Mouse (Mus musculus) limb, embryonic 14.5 days (tissue): ENCODE data around the gene Olfr1277. TPM values are rescaled to one million over a fixed set of nuclear protein-coding genes. Genes with fewer than 3 reads are reported as not detected.

ENCODE experiments used
- ATAC-seq: fragments of 200-750 bp; cut with Nextera tagmentation; 2 replicates; pipeline ENCODE4 v1.8.0; 2017; ENCODE audit warnings: low read depth, moderate number of reproducible peaks, moderate TSS enrichment; ENCODE audit not compliant: low FRiP score
- DNase-seq: peaks from one replicate; pipeline ENCODE4 v3.0.0-alpha.2; 2015; ENCODE audit warnings: low spot score
- H3K27ac ChIP-seq: fragments of 300-500 bp; sonication (generic); replicated peaks from 2 replicates; pipeline ENCODE4 v1.5.1; 2014; ENCODE audit warnings: low read depth, mild to moderate bottlenecking, low read length, moderate library complexity, mixed read lengths
- H3K27me3 ChIP-seq: fragments of 300-500 bp; sonication (generic); 2 replicates; pipeline ENCODE4 v1.6.1; 2014; ENCODE audit warnings: low read length, mixed read lengths; ENCODE audit not compliant: control insufficient read depth, insufficient read depth
- H3K36me3 ChIP-seq: fragments of 300-500 bp; sonication (generic); 2 replicates; pipeline ENCODE4 v1.6.1; 2014; ENCODE audit warnings: mild to moderate bottlenecking, low read length, moderate library complexity, mixed read lengths; ENCODE audit not compliant: control insufficient read depth, insufficient read depth
- H3K4me1 ChIP-seq: fragments of 300-500 bp; sonication (generic); 2 replicates; pipeline ENCODE4 v1.6.1; 2014; ENCODE audit warnings: antibody characterized with exemption, low read length, mixed read lengths; ENCODE audit not compliant: control insufficient read depth, insufficient read depth
- H3K4me2 ChIP-seq: fragments of 300-500 bp; sonication (generic); replicated peaks from 2 replicates; pipeline ENCODE4 v1.6.1; 2014; ENCODE audit warnings: low read depth, mild to moderate bottlenecking, low read length, moderate library complexity; ENCODE audit not compliant: severe bottlenecking
- H3K4me3 ChIP-seq: fragments of 300-500 bp; sonication (generic); replicated peaks from 2 replicates; pipeline ENCODE4 v1.5.1; 2014; ENCODE audit warnings: low read length
- H3K9ac ChIP-seq: fragments of 300-500 bp; sonication (generic); 2 replicates; pipeline ENCODE4 v1.6.1; 2014; ENCODE audit warnings: mild to moderate bottlenecking, low read depth, low read length, moderate library complexity; ENCODE audit not compliant: severe bottlenecking
- H3K9me3 ChIP-seq: fragments of 300-500 bp; sonication (generic); 2 replicates; pipeline ENCODE4 v1.6.1; 2016; ENCODE audit warnings: low read length; ENCODE audit not compliant: control insufficient read depth
- POLR2A ChIP-seq: fragments of 200-500 bp; IDR thresholded peaks from 2 replicates; pipeline ENCODE4 v1.8.0; 2012; ENCODE audit warnings: inconsistent platforms, mild to moderate bottlenecking, moderate library complexity, borderline replicate concordance; ENCODE audit not compliant: insufficient read depth, insufficient read length; ENCODE audit errors: extremely low read depth
- WGBS: fragments of 180-500 bp; shearing (Covaris S2); extraction: QIAGEN DNeasy Blood & Tissue Kit; methylation state at CpG from one replicate; pipeline ENCODE4 v1.1.7; 2014; 5-methylcytosine and 5-hydroxymethylcytosine counted together
- polyA plus RNA-seq, 2 experiments: library from polyadenylated mRNA; depleted of rRNA in 1 of 2; stranded (reverse) in 1 of 2; unstranded in 1 of 2; fragments of >200 nt; fragmentation: Nextera tagmentation in 1 of 2; extraction: Ambion mirVana in 1 of 2; gene quantifications; 2 replicates each; pipeline versions ENCODE4 v1.2.1 to v1.2.3; 2012 to 2014

Olfr1277 gene
- polyA plus RNA-seq, 2 experiments = not detected

GRCm38 (mm10) chr2:111235186-111235585, 38.7 kb downstream of the Olfr1277 start, which contains the start of gene Olfr1275:
Olfr1275 (minus strand) TSS chr2:111235286.
- Histone ChIP-seq H3K4me1 (no peaks in the 10 kb centered on the region), H3K4me3 (no peak within 1 kb of the TSS), H3K9me3 (no peaks in the 10 kb centered on the region), H3K27me3 (no peaks in the 10 kb centered on the region), H3K27ac (no peak within 1 kb of the TSS), H3K4me2 (no peak within 1 kb of the TSS), H3K9ac (no peak within 1 kb of the TSS), H3K36me3 (no peaks in the 10 kb centered on the region)
- no peak for ATAC-seq
- DNase-seq = no peak
- 80% methylated on average over 1 of the region's 1 CpGs for WGBS
- TF ChIP-seq POLR2A = no peak

- Histone ChIP-seq H3K9me3 (no peaks in the 10 kb centered on the region), H3K4me1 (no peaks in the 10 kb centered on the region), H3K4me2 (no peak within 1 kb of the TSS), H3K27ac (no peak within 1 kb of the TSS), H3K4me3 (no peak within 1 kb of the TSS), H3K9ac (no peak within 1 kb of the TSS), H3K27me3 (no peaks in the 10 kb centered on the region), H3K36me3 (no peaks in the 10 kb centered on the region)
- no peak for DNase-seq
- no peak for ATAC-seq
- TF ChIP-seq POLR2A = no peak
- 85% methylated on average over 6 of the region's 6 CpGs for WGBS
Measured at GRCm38 (mm10) chr2:111229502-111229901, 44.4 kb downstream of the Olfr1277 start, which contains the start of gene 4930430A15Rik. 4930430A15Rik (minus strand) TSS chr2:111229602.

Other genes with a start within 250 kb of the Olfr1277 start
- not detected in 2 replicates for gene Gm13941, start 168.1 kb downstream of the Olfr1277 start, polyA plus RNA-seq (2012; rRNA removed)
- not detected in 2 replicates for gene Gm13941, start 168.1 kb downstream of the Olfr1277 start, polyA plus RNA-seq (2014; fragmentation: Nextera tagmentation; extraction: Ambion mirVana)
- not detected in 2 replicates for gene Gm15130, start 121.2 kb downstream of the Olfr1277 start, polyA plus RNA-seq (2012; rRNA removed)
- gene Gm15130, start 121.2 kb downstream of the Olfr1277 start, polyA plus RNA-seq (2014; fragmentation: Nextera tagmentation; extraction: Ambion mirVana) = not detected in 2 replicates
- not detected in 2 replicates for gene 4930430A15Rik, start 44.5 kb downstream of the Olfr1277 start, polyA plus RNA-seq (2012; rRNA removed)
- gene 4930430A15Rik, start 44.5 kb downstream of the Olfr1277 start, polyA plus RNA-seq (2014; fragmentation: Nextera tagmentation; extraction: Ambion mirVana) = not detected in 2 replicates
- gene Olfr1275, start 38.8 kb downstream of the Olfr1277 start, polyA plus RNA-seq (2012; rRNA removed) = not detected in 2 replicates
- gene Olfr1275, start 38.8 kb downstream of the Olfr1277 start, polyA plus RNA-seq (2014; fragmentation: Nextera tagmentation; extraction: Ambion mirVana) = not detected in 2 replicates
- not detected in 2 replicates for gene Olfr1276, start 19.6 kb downstream of the Olfr1277 start, polyA plus RNA-seq (2012; rRNA removed)
- gene Olfr1276, start 19.6 kb downstream of the Olfr1277 start, polyA plus RNA-seq (2014; fragmentation: Nextera tagmentation; extraction: Ambion mirVana) = not detected in 2 replicates
- gene Olfr1278, start 16.0 kb upstream of the Olfr1277 start, polyA plus RNA-seq (2012; rRNA removed) = not detected in 2 replicates
- gene Olfr1278, start 16.0 kb upstream of the Olfr1277 start, polyA plus RNA-seq (2014; fragmentation: Nextera tagmentation; extraction: Ambion mirVana) = not detected in 2 replicates
- gene Olfr1279, start 26.5 kb upstream of the Olfr1277 start, polyA plus RNA-seq (2012; rRNA removed) = not detected in 2 replicates
- not detected in 2 replicates for gene Olfr1279, start 26.5 kb upstream of the Olfr1277 start, polyA plus RNA-seq (2014; fragmentation: Nextera tagmentation; extraction: Ambion mirVana)
- gene Olfr1280, start 39.9 kb upstream of the Olfr1277 start, polyA plus RNA-seq (2012; rRNA removed) = not detected in 2 replicates
- gene Olfr1280, start 39.9 kb upstream of the Olfr1277 start, polyA plus RNA-seq (2014; fragmentation: Nextera tagmentation; extraction: Ambion mirVana) = not detected in 2 replicates
- gene Olfr1281, start 52.4 kb upstream of the Olfr1277 start, polyA plus RNA-seq (2012; rRNA removed) = not detected in 2 replicates
- not detected in 2 replicates for gene Olfr1281, start 52.4 kb upstream of the Olfr1277 start, polyA plus RNA-seq (2014; fragmentation: Nextera tagmentation; extraction: Ambion mirVana)
- not detected in 2 replicates for gene Olfr1282, start 62.0 kb upstream of the Olfr1277 start, polyA plus RNA-seq (2012; rRNA removed)
- gene Olfr1282, start 62.0 kb upstream of the Olfr1277 start, polyA plus RNA-seq (2014; fragmentation: Nextera tagmentation; extraction: Ambion mirVana) = not detected in 2 replicates
- gene Olfr1283, start 92.7 kb upstream of the Olfr1277 start, polyA plus RNA-seq (2012; rRNA removed) = not detected in 2 replicates
- gene Olfr1283, start 92.7 kb upstream of the Olfr1277 start, polyA plus RNA-seq (2014; fragmentation: Nextera tagmentation; extraction: Ambion mirVana) = not detected in 2 replicates
- not detected in 2 replicates for gene Olfr1284, start 101.4 kb upstream of the Olfr1277 start, polyA plus RNA-seq (2012; rRNA removed)
- not detected in 2 replicates for gene Olfr1284, start 101.4 kb upstream of the Olfr1277 start, polyA plus RNA-seq (2014; fragmentation: Nextera tagmentation; extraction: Ambion mirVana)
- gene Olfr1286, start 149.0 kb upstream of the Olfr1277 start, polyA plus RNA-seq (2012; rRNA removed) = not detected in 2 replicates
- not detected in 2 replicates for gene Olfr1286, start 149.0 kb upstream of the Olfr1277 start, polyA plus RNA-seq (2014; fragmentation: Nextera tagmentation; extraction: Ambion mirVana)
- not detected in 2 replicates for gene Olfr1287, start 175.0 kb upstream of the Olfr1277 start, polyA plus RNA-seq (2012; rRNA removed)
- not detected in 2 replicates for gene Olfr1287, start 175.0 kb upstream of the Olfr1277 start, polyA plus RNA-seq (2014; fragmentation: Nextera tagmentation; extraction: Ambion mirVana)
- not detected in 2 replicates for gene Olfr1288, start 200.0 kb upstream of the Olfr1277 start, polyA plus RNA-seq (2012; rRNA removed)
- not detected in 2 replicates for gene Olfr1288, start 200.0 kb upstream of the Olfr1277 start, polyA plus RNA-seq (2014; fragmentation: Nextera tagmentation; extraction: Ambion mirVana)
- gene Olfr1289, start 206.7 kb upstream of the Olfr1277 start, polyA plus RNA-seq (2012; rRNA removed) = not detected in 2 replicates
- gene Olfr1289, start 206.7 kb upstream of the Olfr1277 start, polyA plus RNA-seq (2014; fragmentation: Nextera tagmentation; extraction: Ambion mirVana) = not detected in 2 replicates
- not detected in 2 replicates for gene Olfr1290, start 219.7 kb upstream of the Olfr1277 start, polyA plus RNA-seq (2012; rRNA removed)
- not detected in 2 replicates for gene Olfr1290, start 219.7 kb upstream of the Olfr1277 start, polyA plus RNA-seq (2014; fragmentation: Nextera tagmentation; extraction: Ambion mirVana)
- not detected in 2 replicates for gene Olfr1291-ps1, start 223.1 kb upstream of the Olfr1277 start, polyA plus RNA-seq (2012; rRNA removed)
- gene Olfr1291-ps1, start 223.1 kb upstream of the Olfr1277 start, polyA plus RNA-seq (2014; fragmentation: Nextera tagmentation; extraction: Ambion mirVana) = not detected in 2 replicates